Mouse (Mus musculus): Measurements from ENCODE around the gene Cabp4. TPM values are rescaled to one million over a fixed set of nuclear protein-coding genes. Genes with fewer than 3 reads are reported as not detected.
"Not testable (repeated sequence)": the region's sequence is repeated elsewhere in the genome, so short reads cannot be mapped to it uniquely, and the experiment has no call there.

Gene Cabp4
- polyA plus RNA-seq, 1 experiment from 2014 or later = 0.12 TPM

DNA sequence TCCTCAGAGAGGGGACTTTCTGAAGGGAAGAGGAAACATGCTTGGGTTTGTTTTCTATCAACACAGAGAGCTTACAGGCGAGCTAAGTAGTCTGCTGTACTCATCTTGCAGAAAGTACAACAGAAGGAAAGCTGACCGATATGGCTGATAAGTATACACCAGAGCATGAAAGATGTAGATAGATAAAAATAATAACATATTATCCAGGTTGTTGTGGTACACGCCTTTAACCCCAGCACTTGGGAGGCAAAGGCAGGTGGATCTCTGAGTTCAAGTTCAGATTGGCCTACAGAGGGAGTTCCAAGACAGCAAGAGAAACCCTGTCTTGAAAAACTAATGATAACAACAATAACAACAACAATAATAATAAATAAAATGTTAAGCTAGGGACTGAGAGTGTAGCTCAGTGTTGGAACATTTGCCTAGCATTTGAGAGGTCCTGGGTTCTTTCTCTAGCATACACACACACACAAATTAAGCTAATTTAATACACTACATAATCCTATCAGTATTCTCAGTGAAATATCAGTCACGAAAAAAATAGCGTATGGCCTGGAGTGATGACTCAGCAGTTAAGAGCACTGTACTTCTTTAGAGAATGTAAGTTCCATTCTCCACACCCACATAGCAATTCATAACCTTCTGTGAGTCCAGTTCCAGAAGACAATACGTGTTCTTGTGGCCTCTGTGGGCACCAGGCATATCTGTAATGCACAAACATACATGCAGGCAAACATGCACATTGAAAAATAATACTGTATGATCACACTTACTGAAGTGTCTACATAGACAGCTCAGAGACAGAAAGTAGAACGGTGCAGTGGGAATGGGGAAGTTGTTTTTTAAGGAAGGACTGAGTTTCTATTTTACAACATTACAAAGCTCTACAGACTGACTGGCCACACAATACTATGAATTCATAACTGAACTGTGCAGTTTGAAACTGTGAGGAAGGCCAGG is 21.1 kb downstream of the Cabp4 start:
- H3K9ac ChIP-seq (ENCODE audit: low read length) = no peak overlapping the region
- no peak overlapping the region for H3K4me3 ChIP-seq (replicated peaks; ENCODE audit: low read length)
- peaks cover 16% of the 10 kb centered on the region for H3K4me1 ChIP-seq (ENCODE audit: control insufficient read depth, insufficient read depth, low read length)
- 73% methylated on average over 7 of the region's 7 CpGs for WGBS
- no peak overlapping the region for H3K27ac ChIP-seq (ENCODE audit: low read length)
- H3K9me3 ChIP-seq (replicated peaks; ENCODE audit: control insufficient read depth, low read length) = no peaks in the 10 kb centered on the region
- no peaks in the 10 kb centered on the region for H3K27me3 ChIP-seq (ENCODE audit: control insufficient read depth, insufficient read depth, low read length)
- no peak for ATAC-seq (ENCODE audit: insufficient read depth, low FRiP score)
- no peaks in the 10 kb centered on the region for H3K36me3 ChIP-seq (ENCODE audit: control insufficient read depth, insufficient read depth, low read length)
- no peak overlapping the region for H3K4me2 ChIP-seq (ENCODE audit: low read depth, low read length)

DNA sequence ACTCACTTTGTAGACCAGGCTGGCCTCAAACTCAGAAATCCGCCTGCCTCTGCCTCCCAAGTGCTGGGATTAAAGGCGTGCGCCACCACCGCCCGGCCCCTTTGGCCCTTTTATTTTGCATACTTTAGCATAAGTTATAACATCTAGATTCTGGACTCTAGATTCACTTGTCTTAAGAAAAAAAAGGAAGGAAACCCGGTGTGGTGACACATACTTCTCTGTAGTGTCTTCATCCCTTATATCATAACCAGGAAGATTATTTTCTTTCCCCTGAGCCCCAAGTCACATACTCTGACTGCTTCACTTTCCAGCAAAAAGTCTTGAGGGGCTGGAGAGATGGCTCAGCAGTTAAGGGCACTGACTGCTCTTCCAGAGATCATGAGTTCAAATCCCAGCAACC is 21.9 kb downstream of the Cabp4 start:
- H3K9me3 ChIP-seq (replicated peaks; ENCODE audit: control insufficient read depth, low read length); ATAC-seq (ENCODE audit: insufficient read depth, low FRiP score); H3K4me3 ChIP-seq (replicated peaks; ENCODE audit: low read length); H3K36me3 ChIP-seq (ENCODE audit: control insufficient read depth, insufficient read depth, low read length); H3K27ac ChIP-seq (ENCODE audit: low read length); H3K27me3 ChIP-seq (ENCODE audit: control insufficient read depth, insufficient read depth, low read length): not testable (repeated sequence)
- peak overlapping the region; percentile 30 for H3K4me2 ChIP-seq (ENCODE audit: low read depth, low read length)
- H3K4me1 ChIP-seq (ENCODE audit: control insufficient read depth, insufficient read depth, low read length) = peaks cover 14% of the 10 kb centered on the region
- WGBS = 49% methylated on average over 6 of the region's 6 CpGs
- H3K9ac ChIP-seq (ENCODE audit: low read length) = peak overlapping the region; percentile 24; the same call in 1 of the 2 replicates

DNA sequence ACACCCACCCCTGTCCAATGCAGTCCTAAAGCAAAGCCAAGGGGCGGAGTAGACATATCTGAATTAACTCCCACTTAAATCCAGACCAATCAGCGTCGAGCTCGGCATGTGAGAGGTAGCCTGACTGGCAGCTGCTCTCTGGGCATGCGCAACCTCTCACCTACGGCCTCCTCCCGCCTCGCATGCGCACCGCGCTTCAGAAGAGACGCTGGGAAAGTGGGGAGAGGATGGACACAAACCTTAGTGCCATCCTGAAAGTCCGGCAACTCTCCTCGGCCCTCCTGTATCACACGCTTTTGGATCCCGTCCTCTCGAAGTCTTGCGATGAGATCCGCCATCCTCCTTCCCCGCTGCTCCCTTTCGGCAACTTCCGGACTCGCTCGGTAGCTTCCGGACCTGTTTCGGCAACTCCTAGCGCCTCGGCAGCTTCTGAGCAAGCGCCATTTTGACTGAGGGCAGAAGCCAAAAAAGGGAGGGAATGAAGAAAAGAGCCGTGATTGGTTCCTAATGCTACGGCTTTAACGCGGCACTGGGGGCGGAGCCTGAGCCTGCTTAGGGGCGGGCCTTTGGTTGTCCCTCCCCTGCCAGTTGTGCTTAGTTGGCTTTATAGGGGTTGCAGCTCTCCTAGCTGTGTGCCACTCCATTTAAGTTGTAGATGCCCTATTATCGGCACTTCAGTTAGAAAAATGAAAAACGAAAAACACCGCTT is 22.6 kb downstream of the Cabp4 start:
- H3K9me3 ChIP-seq (replicated peaks; ENCODE audit: control insufficient read depth, low read length) = no peaks in the 10 kb centered on the region
- H3K4me1 ChIP-seq (ENCODE audit: control insufficient read depth, insufficient read depth, low read length) = peaks cover 8% of the 10 kb centered on the region
- H3K9ac ChIP-seq (ENCODE audit: low read length) = peak overlapping the region; percentile 76
- H3K27me3 ChIP-seq (ENCODE audit: control insufficient read depth, insufficient read depth, low read length) = no peaks in the 10 kb centered on the region
- 2% methylated on average over 38 of the region's 38 CpGs for WGBS
- peak; percentile 84 for ATAC-seq (ENCODE audit: insufficient read depth, low FRiP score)
- peak overlapping the region; percentile 55 for H3K4me3 ChIP-seq (replicated peaks; ENCODE audit: low read length)
- no peaks in the 10 kb centered on the region for H3K36me3 ChIP-seq (ENCODE audit: control insufficient read depth, insufficient read depth, low read length)
- H3K4me2 ChIP-seq (ENCODE audit: low read depth, low read length) = peak overlapping the region; percentile 48
- H3K27ac ChIP-seq (ENCODE audit: low read length) = peak overlapping the region; percentile 79

DNA sequence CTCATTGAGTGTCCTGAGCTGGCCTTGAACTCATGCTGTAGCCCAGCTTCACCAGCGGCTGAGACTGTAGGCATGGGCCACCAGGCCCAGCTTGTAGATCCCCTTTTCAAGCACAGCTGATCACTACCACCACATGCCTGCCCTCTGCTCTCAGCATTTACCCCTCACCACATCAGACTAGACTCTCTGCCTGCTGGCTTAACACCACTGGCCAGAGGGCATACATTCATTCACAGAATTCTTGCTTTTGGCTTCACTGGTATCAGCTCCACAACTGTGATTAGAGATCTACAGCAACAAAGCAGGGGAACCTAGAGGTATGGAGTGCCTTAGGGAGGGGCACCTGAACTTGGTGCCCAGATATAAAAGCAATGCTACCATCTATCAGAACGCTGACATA is 23.3 kb downstream of the Cabp4 start:
- H3K9me3 ChIP-seq (replicated peaks; ENCODE audit: control insufficient read depth, low read length) = no peaks in the 10 kb centered on the region
- no peak for ATAC-seq (ENCODE audit: insufficient read depth, low FRiP score)
- H3K4me3 ChIP-seq (replicated peaks; ENCODE audit: low read length) = peak overlapping the region; percentile 55
- no peak overlapping the region for H3K27ac ChIP-seq (ENCODE audit: low read length)
- no peaks in the 10 kb centered on the region for H3K27me3 ChIP-seq (ENCODE audit: control insufficient read depth, insufficient read depth, low read length)
- WGBS = 97% methylated on average over 2 of the region's 2 CpGs
- peak overlapping the region; percentile 48 for H3K4me2 ChIP-seq (ENCODE audit: low read depth, low read length)
- H3K36me3 ChIP-seq (ENCODE audit: control insufficient read depth, insufficient read depth, low read length) = peaks cover 4% of the 10 kb centered on the region; the same call in 1 of the 2 replicates
- peaks cover 8% of the 10 kb centered on the region for H3K4me1 ChIP-seq (ENCODE audit: control insufficient read depth, insufficient read depth, low read length)
- H3K9ac ChIP-seq (ENCODE audit: low read length) = 0 out of 2 replicates have a peak overlapping the region, but pooled peaks have one; percentile 2

DNA sequence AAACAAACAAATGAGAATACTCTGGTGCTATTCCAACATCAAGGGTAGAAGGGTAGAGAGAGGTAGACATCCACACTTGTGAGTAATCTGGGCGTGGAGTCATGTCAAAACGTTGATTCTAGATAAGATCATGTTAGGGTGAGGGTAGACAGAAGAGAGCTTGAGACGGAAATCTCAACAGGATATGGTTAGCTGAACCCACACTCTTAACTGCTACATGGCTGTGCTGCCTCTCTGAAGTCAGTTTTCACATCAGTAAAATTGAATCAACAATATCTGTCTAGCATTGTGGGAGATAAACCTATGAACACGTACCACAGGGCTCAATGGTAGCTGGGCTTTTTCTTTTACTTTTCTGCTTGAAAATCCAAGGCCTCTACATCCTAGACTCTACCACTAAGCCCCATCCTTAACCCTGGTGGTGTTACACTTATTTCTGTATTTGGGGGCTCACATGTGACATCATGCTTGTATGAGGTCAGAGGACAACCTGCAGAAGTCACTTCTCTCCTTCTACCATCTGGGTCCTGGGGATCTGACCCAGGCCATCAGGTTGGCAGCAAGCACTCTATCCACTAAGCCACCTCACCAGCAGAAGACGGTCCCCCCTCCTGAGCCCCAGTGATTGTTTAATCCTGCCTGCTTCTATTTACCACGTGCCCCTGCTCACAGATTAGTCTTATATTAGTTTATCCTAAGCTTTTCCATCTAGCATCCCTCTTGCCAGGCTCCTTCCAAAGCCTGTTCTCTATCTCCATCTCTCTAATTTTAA is 23.9 kb downstream of the Cabp4 start:
- Histone ChIP-seq H3K27me3 (ENCODE audit: control insufficient read depth, insufficient read depth, low read length) (no peaks in the 10 kb centered on the region), H3K4me3 (replicated peaks; ENCODE audit: low read length) (no peak overlapping the region), H3K36me3 (ENCODE audit: control insufficient read depth, insufficient read depth, low read length) (peaks cover 9% of the 10 kb centered on the region), H3K4me1 (ENCODE audit: control insufficient read depth, insufficient read depth, low read length) (peaks cover 8% of the 10 kb centered on the region), H3K4me2 (ENCODE audit: low read depth, low read length) (peak overlapping the region; percentile 48; the same call in 1 of the 2 replicates), H3K9me3 (replicated peaks; ENCODE audit: control insufficient read depth, low read length) (no peaks in the 10 kb centered on the region), H3K27ac (ENCODE audit: low read length) (no peak overlapping the region), H3K9ac (ENCODE audit: low read length) (no peak overlapping the region)
- no peak for ATAC-seq (ENCODE audit: insufficient read depth, low FRiP score)
- 73% methylated on average over 6 of the region's 6 CpGs for WGBS

DNA sequence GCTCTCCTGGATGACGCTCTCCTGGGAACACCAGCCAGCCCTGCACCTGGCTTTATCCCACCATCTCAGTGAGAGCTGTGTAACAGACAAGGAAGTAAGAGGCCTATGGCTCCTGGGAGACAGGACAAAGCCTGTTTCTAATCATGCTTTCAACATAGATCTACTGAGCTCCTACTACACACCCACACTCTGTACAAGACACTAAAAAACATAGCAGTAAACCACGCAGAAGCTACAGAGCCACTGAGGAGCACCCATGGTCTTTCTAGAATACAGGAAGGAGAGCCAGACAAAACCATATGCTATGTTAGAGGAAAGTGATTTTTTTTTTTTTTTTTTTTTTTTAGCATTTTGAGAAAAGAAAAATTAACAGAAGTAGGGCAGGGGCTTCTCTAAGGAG is 25.5 kb downstream of the Cabp4 start:
- WGBS = 92% methylated on average over 2 of the region's 2 CpGs
- Histone ChIP-seq H3K4me3 (replicated peaks; ENCODE audit: low read length) (no peak overlapping the region), H3K4me1 (ENCODE audit: control insufficient read depth, insufficient read depth, low read length) (peaks cover 8% of the 10 kb centered on the region; the same call in 1 of the 2 replicates), H3K27ac (ENCODE audit: low read length) (no peak overlapping the region), H3K9ac (ENCODE audit: low read length) (no peak overlapping the region), H3K4me2 (ENCODE audit: low read depth, low read length) (no peak overlapping the region), H3K27me3 (ENCODE audit: control insufficient read depth, insufficient read depth, low read length) (no peaks in the 10 kb centered on the region), H3K36me3 (ENCODE audit: control insufficient read depth, insufficient read depth, low read length) (peaks cover 11% of the 10 kb centered on the region), H3K9me3 (replicated peaks; ENCODE audit: control insufficient read depth, low read length) (no peaks in the 10 kb centered on the region)
- ATAC-seq (ENCODE audit: insufficient read depth, low FRiP score) = no peak

DNA sequence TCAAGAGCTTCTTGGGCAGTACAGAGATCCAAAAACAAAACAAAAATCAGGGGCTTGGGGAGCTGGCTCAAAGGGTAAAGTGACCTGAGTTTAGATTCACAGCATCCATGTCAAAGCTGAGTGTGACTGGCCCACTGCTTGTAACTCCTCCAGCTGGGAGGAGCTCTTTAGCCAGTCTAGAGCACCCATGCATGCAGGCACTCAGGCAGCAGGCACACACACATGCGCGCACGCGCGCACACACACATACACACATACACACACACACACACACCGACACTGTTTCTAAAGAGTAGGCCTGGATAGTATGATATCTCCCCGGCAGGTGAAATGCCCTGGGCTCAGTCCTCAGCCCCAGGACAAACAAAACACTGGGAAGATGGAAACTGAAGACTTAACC is 26.8 kb downstream of the Cabp4 start:
- no peak overlapping the region for H3K27ac ChIP-seq (ENCODE audit: low read length)
- H3K9ac ChIP-seq (ENCODE audit: low read length) = no peak overlapping the region
- no peaks in the 10 kb centered on the region for H3K9me3 ChIP-seq (replicated peaks; ENCODE audit: control insufficient read depth, low read length)
- 96% methylated on average over 7 of the region's 7 CpGs for WGBS
- H3K36me3 ChIP-seq (ENCODE audit: control insufficient read depth, insufficient read depth, low read length) = peaks cover 11% of the 10 kb centered on the region
- H3K4me2 ChIP-seq (ENCODE audit: low read depth, low read length) = no peak overlapping the region
- ATAC-seq (ENCODE audit: insufficient read depth, low FRiP score) = no peak
- H3K4me1 ChIP-seq (ENCODE audit: control insufficient read depth, insufficient read depth, low read length) = peaks cover 8% of the 10 kb centered on the region; the same call in 1 of the 2 replicates
- no peaks in the 10 kb centered on the region for H3K27me3 ChIP-seq (ENCODE audit: control insufficient read depth, insufficient read depth, low read length)
- no peak overlapping the region for H3K4me3 ChIP-seq (replicated peaks; ENCODE audit: low read length)

DNA sequence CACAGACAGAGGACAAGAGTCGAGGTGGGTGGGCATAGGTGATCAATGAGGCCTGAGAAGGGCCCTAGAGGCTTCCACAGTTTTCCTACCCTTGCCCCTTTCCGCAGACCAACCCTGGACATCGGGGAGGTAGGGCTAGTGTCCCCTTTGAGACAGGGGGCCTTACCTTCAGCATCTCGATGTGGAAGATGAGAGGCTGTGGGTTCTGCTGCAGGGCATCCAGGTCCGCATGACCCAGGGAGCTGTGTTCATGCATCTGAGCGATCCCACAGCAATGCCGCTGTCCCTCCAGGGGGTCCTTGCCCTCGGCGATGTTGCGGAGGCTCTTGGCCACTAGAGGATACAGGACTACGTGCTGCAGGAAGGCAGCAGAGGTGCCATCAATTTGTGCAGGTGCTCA is 28.0 kb downstream of the Cabp4 start:
- Histone ChIP-seq H3K4me1 (ENCODE audit: control insufficient read depth, insufficient read depth, low read length) (peaks cover 6% of the 10 kb centered on the region; the same call in 1 of the 2 replicates), H3K36me3 (ENCODE audit: control insufficient read depth, insufficient read depth, low read length) (peaks cover 11% of the 10 kb centered on the region), H3K9ac (ENCODE audit: low read length) (no peak overlapping the region), H3K27me3 (ENCODE audit: control insufficient read depth, insufficient read depth, low read length) (no peaks in the 10 kb centered on the region), H3K9me3 (replicated peaks; ENCODE audit: control insufficient read depth, low read length) (no peaks in the 10 kb centered on the region), H3K4me2 (ENCODE audit: low read depth, low read length) (no peak overlapping the region), H3K4me3 (replicated peaks; ENCODE audit: low read length) (no peak overlapping the region), H3K27ac (ENCODE audit: low read length) (no peak overlapping the region)
- no peak for ATAC-seq (ENCODE audit: insufficient read depth, low FRiP score)
- WGBS = 84% methylated on average over 11 of the region's 11 CpGs

All from stomach, embryonic 16.5 days (tissue).